Mouse (Mus musculus) intestine, embryonic 15.5 days (tissue): Measurements from ENCODE around the gene Gnao1. TPM values are rescaled to one million over a fixed set of nuclear protein-coding genes. Genes with fewer than 3 reads are reported as not detected.

Experiments used
- ATAC-seq: fragments of 200-750 bp; cut with Nextera tagmentation; 2 replicates; pipeline ENCODE4 v1.8.0; 2017; ENCODE audit warnings: moderate TSS enrichment, moderate library complexity
- H3K27ac ChIP-seq: fragments of 300-500 bp; sonication (generic); 2 replicates; pipeline ENCODE4 v1.5.1; 2015; ENCODE audit warnings: mild to moderate bottlenecking, inconsistent platforms
- H3K27me3 ChIP-seq: fragments of 300-500 bp; sonication (generic); replicated peaks from 2 replicates; pipeline ENCODE4 v1.6.1; 2015; ENCODE audit warnings: inconsistent platforms
- H3K36me3 ChIP-seq: fragments of 300-500 bp; sonication (generic); 2 replicates; pipeline ENCODE4 v1.6.1; 2015; ENCODE audit warnings: inconsistent platforms
- H3K4me1 ChIP-seq: fragments of 300-500 bp; sonication (generic); replicated peaks from 2 replicates; pipeline ENCODE4 v1.6.1; 2015; ENCODE audit warnings: inconsistent platforms
- H3K4me2 ChIP-seq: fragments of 300-500 bp; sonication (generic); replicated peaks from 2 replicates; pipeline ENCODE4 v1.6.1; 2015; ENCODE audit warnings: mild to moderate bottlenecking, inconsistent platforms
- H3K4me3 ChIP-seq: fragments of 300-500 bp; sonication (generic); replicated peaks from 2 replicates; pipeline ENCODE4 v1.5.1; 2015; ENCODE audit warnings: inconsistent platforms
- H3K9ac ChIP-seq: fragments of 300-500 bp; sonication (generic); 2 replicates; pipeline ENCODE4 v1.6.1; 2015; ENCODE audit warnings: inconsistent platforms
- H3K9me3 ChIP-seq: fragments of 300-500 bp; sonication (generic); 2 replicates; pipeline ENCODE4 v1.6.1; 2016; ENCODE audit warnings: inconsistent platforms
- WGBS: fragments of 180-500 bp; shearing (Covaris S2); methylation state at CpG from one replicate; pipeline ENCODE4 v1.1.7; 2015; 5-methylcytosine and 5-hydroxymethylcytosine counted together
- polyA plus RNA-seq: library from polyadenylated mRNA; unstranded; fragments of >200 nt; fragmentation: Nextera tagmentation; extraction: Ambion mirVana; gene quantifications from 2 replicates; pipeline ENCODE4 v1.2.1, GENCODE M21; 2015

Gene Gnao1
- polyA plus RNA-seq, 1 experiment from 2014 or later: 13.8 TPM

DNA sequence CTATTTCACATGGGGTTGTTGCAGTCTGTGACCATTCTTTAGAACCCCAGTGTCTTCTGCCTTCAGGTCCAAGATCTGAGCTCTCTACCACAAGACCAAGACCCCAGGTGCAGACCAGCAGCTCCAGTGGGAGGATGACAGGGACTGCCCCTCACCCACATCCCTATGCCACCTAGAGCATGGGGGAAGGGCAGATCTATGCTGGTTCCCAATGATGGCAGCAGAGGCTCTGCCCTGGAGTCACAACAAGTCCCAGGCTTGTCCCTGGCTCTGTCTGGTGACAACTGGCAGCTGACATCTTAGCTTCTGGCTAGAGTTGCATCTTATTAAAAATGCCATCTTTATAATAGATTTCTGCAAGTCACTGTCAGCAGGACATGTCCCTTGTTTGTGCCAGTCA is 73.5 kb downstream of the Gnao1 start:
- Histone ChIP-seq H3K27me3 (no peaks in the 10 kb centered on the region), H3K4me2 (no peak overlapping the region), H3K36me3 (no peaks in the 10 kb centered on the region), H3K27ac (no peak overlapping the region), H3K9ac (no peak overlapping the region), H3K4me3 (no peak overlapping the region), H3K4me1 (peaks cover 5% of the 10 kb centered on the region; the same call in 1 of the 2 replicates), H3K9me3 (no peaks in the 10 kb centered on the region)
- ATAC-seq: no peak

DNA sequence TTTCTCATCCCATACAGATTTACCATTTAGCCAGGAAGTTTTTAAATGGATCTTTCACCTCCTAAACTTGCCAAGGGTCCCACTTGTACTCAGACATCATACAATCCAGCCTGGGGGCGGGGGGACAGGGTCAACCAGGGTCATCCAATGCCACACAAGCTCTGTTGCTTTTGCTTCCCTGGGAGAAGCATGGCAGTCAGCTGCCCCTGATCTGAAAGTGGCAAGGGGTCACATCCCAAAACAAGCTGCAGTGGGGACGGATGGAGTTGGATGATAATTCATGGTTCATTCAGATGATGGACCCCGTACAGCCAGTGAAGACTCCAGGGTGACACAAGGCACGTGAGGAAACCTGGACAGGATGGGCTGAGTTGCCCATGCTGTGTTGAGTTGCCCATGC is 74.0 kb downstream of the Gnao1 start:
- WGBS: 84% methylated on average over 4 of the region's 4 CpGs
- Histone ChIP-seq H3K27me3 (no peaks in the 10 kb centered on the region), H3K4me1 (peaks cover 10% of the 10 kb centered on the region; the same call in 1 of the 2 replicates)

DNA sequence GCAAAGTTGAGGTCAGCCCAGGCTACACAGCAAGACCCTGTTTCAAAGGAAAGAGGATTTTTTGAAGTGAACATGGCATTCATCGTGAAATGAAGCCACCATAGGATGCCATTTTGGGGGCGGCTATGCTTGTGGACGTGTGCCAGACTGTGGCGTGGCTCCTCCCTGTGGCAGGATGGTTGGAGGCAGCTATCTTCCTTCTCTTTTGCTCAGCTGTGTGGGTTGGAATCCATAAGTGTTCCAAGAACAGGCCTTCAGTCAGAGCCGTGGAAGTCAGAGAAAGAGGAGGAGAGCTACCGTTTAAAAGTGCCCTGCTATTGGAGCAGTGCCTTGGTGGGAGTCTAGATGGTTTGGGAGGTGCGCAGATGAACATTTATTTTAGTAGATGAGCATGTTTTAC is 74.5 kb downstream of the Gnao1 start:
- no peak overlapping the region for H3K27ac ChIP-seq
- no peak overlapping the region for H3K4me2 ChIP-seq
- H3K27me3 ChIP-seq: no peaks in the 10 kb centered on the region
- no peaks in the 10 kb centered on the region for H3K9me3 ChIP-seq
- 90% methylated on average over 7 of the region's 7 CpGs for WGBS
- H3K9ac ChIP-seq: no peak overlapping the region
- H3K4me1 ChIP-seq: peaks cover 15% of the 10 kb centered on the region
- ATAC-seq: no peak
- no peak overlapping the region for H3K4me3 ChIP-seq
- H3K36me3 ChIP-seq: no peaks in the 10 kb centered on the region

More for the DNA sequence above, 74.0 kb downstream of the Gnao1 start:
- H3K27ac ChIP-seq: no peak overlapping the region
- no peaks in the 10 kb centered on the region for H3K9me3 ChIP-seq
- no peaks in the 10 kb centered on the region for H3K36me3 ChIP-seq
- H3K4me3 ChIP-seq: no peak overlapping the region
- no peak overlapping the region for H3K9ac ChIP-seq
- ATAC-seq: no peak
- no peak overlapping the region for H3K4me2 ChIP-seq

DNA sequence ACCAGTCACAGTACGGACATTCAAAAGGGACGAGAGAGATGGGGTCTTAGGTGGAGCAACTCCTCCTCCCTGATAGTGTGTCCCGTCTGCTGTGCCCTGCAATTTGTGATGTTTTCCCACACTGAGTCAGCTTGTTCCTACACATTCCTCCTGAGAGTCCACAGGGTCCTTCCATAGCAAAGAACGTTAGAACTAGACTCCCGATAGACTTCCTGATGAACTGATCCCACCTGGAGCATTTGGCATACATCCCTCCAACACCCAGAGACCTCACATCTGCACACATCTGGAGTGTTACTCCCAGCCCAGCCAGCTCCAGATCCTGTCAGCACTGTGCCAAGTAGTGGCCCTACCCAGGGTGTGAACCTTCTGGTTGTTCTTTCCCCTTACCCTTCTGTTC is 76.4 kb downstream of the Gnao1 start:
- WGBS: 70% methylated on average over 5 of the region's 5 CpGs
- no peak overlapping the region for H3K4me3 ChIP-seq

DNA sequence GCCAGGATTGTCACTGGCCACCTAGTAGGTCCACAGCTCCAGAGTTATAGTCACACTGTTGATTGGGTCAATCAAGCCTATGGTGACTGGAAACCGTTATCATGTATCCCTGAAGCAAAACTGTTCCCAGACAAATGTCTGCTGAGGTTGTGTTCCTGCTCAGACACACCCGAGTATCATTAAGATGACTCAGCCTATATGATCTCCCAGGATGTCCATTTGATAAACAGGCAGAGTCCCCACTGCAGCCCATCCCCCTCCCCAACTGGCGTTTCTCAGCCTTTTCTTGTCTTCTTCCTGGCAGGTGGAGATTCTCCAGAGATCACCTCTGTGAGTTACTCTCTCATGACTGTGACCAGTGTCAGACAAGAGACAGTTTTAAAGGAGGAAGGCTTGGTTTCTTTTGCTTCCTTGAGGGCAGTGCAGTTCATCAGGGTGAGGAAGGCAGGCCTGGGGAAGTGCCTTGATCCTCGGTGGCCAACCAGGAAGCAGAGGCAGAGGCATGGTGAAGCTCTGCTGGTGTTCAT is 78.4 kb downstream of the Gnao1 start:
- Histone ChIP-seq H3K27ac (peak overlapping the region; percentile 62; the same call in 1 of the 2 replicates), H3K9ac (no peak overlapping the region), H3K9me3 (no peaks in the 10 kb centered on the region), H3K4me2 (no peak overlapping the region), H3K4me1 (peaks cover 15% of the 10 kb centered on the region), H3K27me3 (no peaks in the 10 kb centered on the region), H3K36me3 (no peaks in the 10 kb centered on the region), H3K4me3 (no peak overlapping the region)
- 0 out of 2 replicates have a peak, but pooled peaks have one; percentile 34 for ATAC-seq
- WGBS: 24% methylated on average over 4 of the region's 4 CpGs

More for the DNA sequence above, 76.4 kb downstream of the Gnao1 start:
- ATAC-seq: no peak
- H3K27ac ChIP-seq: no peak overlapping the region
- H3K4me1 ChIP-seq: peaks cover 15% of the 10 kb centered on the region
- no peak overlapping the region for H3K9ac ChIP-seq
- no peaks in the 10 kb centered on the region for H3K36me3 ChIP-seq
- no peak overlapping the region for H3K4me2 ChIP-seq
- no peaks in the 10 kb centered on the region for H3K27me3 ChIP-seq
- no peaks in the 10 kb centered on the region for H3K9me3 ChIP-seq

DNA sequence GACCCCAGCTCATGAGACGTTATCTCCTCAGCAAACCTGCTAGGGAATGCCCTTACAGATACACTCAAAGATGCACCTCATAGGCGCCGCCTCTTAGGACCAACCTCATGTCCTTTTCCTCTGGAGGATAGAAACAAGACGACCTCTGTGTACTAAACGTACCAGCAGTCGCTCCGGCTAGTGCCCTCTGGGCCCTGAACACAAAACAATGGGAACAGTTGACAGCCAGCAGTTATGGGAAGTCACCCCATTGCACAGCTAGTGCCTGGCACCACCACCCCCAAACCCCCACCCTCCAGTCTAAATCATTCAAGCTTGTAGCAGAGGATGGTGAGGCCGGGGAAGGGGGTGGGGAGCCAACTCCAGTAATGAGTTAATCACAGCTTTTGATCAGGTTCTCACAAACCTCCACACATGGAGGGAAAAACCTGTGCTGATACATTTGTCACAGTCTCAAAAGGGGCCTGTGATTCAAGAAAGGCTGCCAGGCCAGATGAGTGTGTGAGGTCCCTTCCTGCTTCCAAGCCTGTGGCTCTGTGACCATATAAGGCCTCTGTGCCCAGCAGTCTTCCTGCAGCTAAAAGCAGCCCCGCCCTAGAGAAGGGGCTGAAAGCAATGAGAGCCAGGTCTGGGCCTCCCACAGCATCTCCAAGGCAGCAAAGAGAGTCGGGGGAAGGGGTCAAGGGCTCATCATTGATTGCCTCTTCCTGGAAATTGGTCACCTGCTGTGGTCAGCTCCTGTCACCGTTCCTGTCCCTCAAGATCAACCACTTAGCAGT is 79.1 kb downstream of the Gnao1 start:
- Histone ChIP-seq H3K27ac (peak overlapping the region; percentile 62), H3K27me3 (no peaks in the 10 kb centered on the region), H3K4me1 (peaks cover 15% of the 10 kb centered on the region), H3K4me2 (no peak overlapping the region), H3K36me3 (no peaks in the 10 kb centered on the region), H3K4me3 (no peak overlapping the region), H3K9ac (no peak overlapping the region), H3K9me3 (no peaks in the 10 kb centered on the region)
- ATAC-seq: peak; percentile 83
- WGBS: 51% methylated on average over 11 of the region's 11 CpGs

DNA sequence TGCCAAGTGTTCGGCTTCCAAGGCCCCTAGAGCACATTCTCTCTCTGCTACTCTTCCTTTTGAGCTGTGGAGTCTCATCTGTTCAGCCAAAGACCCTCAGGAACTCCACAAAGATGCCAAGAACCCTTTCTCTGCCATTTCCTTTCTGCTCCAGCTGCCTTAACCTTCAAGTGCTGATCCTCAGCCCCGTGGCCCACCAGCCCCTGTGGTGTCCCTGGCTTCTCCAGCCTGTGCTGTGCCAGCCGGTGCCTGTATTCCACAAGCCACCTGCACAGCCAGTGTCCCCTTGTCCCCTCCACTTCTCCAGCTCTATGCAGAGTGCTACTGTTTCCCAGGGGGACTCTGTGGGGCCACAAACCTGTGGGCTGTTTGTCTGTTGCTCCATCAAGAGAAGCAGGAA is 83.8 kb downstream of the Gnao1 start:
- ATAC-seq: no peak

DNA sequence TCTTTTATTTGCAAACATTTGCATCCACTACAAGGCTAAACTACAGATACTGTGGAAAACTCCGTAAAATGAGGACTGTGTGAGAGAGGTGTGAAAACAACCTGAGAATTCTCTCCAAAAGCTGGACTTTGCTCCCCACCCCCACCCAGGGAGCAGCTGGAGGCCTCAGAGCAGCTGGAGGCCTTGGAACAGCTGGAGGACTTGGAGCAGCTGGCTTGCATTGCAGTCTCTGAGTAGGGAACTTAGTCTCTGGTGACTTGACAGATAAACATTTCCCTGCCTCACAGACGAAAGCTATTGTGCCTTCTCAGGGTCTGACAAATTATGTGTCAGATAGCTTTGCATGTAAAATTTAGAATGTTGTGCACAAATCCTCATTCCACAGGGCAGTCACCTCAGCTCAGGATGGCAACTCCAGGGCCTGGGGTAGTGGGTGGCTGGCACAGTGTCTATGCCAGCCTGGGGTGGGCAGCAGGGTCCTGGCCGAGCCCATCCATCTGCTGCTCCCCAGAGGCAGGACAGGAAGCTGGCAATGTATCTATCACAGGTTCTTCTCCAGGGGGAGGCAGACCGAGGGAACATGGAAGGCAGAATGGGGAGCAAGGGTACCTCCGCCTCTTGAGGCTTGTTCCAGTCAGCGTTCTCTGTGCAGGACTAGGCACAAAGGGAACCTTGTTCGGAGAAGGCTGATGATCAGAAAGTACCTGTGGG is 87.2 kb downstream of the Gnao1 start:
- 0 out of 2 replicates have a peak, but pooled peaks have one; percentile 63 for ATAC-seq
- Histone ChIP-seq H3K36me3 (no peaks in the 10 kb centered on the region), H3K27me3 (no peaks in the 10 kb centered on the region)

More for the DNA sequence above, 83.8 kb downstream of the Gnao1 start:
- H3K27me3 ChIP-seq: no peaks in the 10 kb centered on the region
- no peaks in the 10 kb centered on the region for H3K9me3 ChIP-seq
- no peaks in the 10 kb centered on the region for H3K36me3 ChIP-seq
- 64% methylated on average over 3 of the region's 3 CpGs for WGBS
- H3K4me1 ChIP-seq: peaks cover 14% of the 10 kb centered on the region
- no peak overlapping the region for H3K27ac ChIP-seq
- H3K4me3 ChIP-seq: no peak overlapping the region
- no peak overlapping the region for H3K4me2 ChIP-seq
- H3K9ac ChIP-seq: no peak overlapping the region

DNA sequence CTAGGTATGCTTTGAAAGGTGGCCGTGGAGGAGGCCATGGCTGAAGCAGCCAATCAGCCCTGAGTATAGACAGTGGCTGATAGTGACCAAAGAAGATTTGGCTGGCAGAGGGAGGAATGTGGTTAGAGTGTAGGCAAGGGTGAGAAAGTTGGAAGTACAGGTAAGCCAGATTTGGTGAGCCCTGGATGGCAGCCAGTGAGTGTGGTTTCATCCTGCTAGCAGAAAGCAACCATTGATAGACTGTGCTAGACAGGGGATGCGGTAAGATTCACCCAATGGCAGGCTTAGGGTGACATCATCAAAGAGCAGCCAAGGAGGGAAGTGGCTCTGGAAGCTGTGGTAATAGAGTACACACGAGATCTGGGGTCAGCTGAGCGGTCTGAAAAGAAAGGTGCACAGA is 88.8 kb downstream of the Gnao1 start:
- WGBS: 81% methylated on average over 4 of the region's 4 CpGs
- Histone ChIP-seq H3K4me1 (peaks cover 6% of the 10 kb centered on the region), H3K9ac (no peak overlapping the region; the same call in 1 of the 2 replicates), H3K27ac (0 out of 2 replicates have a peak overlapping the region, but pooled peaks have one; percentile 29), H3K4me2 (no peak overlapping the region), H3K27me3 (no peaks in the 10 kb centered on the region), H3K9me3 (no peaks in the 10 kb centered on the region), H3K36me3 (no peaks in the 10 kb centered on the region), H3K4me3 (no peak overlapping the region)
- ATAC-seq: no peak

More for the DNA sequence above, 87.2 kb downstream of the Gnao1 start:
- 67% methylated on average over 7 of the region's 7 CpGs for WGBS
- H3K9ac ChIP-seq: no peak overlapping the region
- no peak overlapping the region for H3K4me3 ChIP-seq
- no peak overlapping the region for H3K4me2 ChIP-seq
- H3K27ac ChIP-seq: no peak overlapping the region
- no peaks in the 10 kb centered on the region for H3K9me3 ChIP-seq
- peaks cover 6% of the 10 kb centered on the region for H3K4me1 ChIP-seq

DNA sequence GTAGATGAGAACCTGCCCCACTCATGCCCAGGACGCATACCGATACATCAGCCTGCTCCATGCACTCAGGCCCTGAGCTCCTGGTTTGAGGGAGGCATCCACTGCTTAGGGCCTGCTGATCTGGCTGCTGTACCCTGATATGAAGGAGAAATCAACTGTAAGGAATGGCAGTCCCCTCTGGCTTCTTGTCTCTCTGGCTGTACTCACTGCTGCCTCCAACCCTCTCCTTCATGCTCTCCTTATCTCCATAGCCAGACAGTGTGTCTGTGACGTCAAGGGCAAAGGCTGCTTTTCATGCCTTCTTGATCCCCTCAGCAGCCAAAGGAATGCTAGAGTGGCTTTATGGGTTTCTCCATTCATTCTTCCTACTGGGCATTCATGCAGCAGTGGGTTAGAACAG is 92.3 kb downstream of the Gnao1 start:
- WGBS: 79% methylated on average over 3 of the region's 3 CpGs
- no peak overlapping the region for H3K4me3 ChIP-seq
- H3K4me2 ChIP-seq: no peak overlapping the region
- no peaks in the 10 kb centered on the region for H3K27me3 ChIP-seq
- H3K9me3 ChIP-seq: no peaks in the 10 kb centered on the region
- no peaks in the 10 kb centered on the region for H3K36me3 ChIP-seq
- H3K9ac ChIP-seq: no peak overlapping the region
- peaks cover 2% of the 10 kb centered on the region for H3K4me1 ChIP-seq
- ATAC-seq: no peak
- no peak overlapping the region for H3K27ac ChIP-seq

DNA sequence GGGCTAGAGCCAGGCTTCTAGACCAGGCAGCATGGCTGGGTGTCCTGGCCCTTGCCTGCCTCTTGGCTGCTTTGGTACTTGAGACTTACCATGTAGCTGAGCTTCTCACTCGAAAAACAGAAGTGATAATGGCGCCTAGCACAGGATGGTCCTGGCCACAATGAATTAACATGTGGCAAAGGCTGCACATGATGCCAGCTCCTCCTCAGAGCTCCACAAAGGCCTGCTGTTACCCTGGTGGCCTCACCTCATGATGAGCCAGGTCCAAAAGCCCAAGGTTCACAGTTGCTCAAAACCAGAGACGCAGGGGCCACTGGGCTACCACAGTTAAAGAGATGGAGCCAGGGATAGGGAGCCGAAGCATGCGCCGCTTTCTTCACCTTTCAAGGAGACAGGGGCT is 97.2 kb downstream of the Gnao1 start:
- Histone ChIP-seq H3K4me3 (no peak overlapping the region), H3K4me1 (peaks cover 15% of the 10 kb centered on the region), H3K9me3 (no peaks in the 10 kb centered on the region), H3K4me2 (no peak overlapping the region), H3K27ac (no peak overlapping the region), H3K27me3 (no peaks in the 10 kb centered on the region), H3K9ac (no peak overlapping the region), H3K36me3 (no peaks in the 10 kb centered on the region)
- 93% methylated on average over 6 of the region's 6 CpGs for WGBS
- no peak for ATAC-seq

DNA sequence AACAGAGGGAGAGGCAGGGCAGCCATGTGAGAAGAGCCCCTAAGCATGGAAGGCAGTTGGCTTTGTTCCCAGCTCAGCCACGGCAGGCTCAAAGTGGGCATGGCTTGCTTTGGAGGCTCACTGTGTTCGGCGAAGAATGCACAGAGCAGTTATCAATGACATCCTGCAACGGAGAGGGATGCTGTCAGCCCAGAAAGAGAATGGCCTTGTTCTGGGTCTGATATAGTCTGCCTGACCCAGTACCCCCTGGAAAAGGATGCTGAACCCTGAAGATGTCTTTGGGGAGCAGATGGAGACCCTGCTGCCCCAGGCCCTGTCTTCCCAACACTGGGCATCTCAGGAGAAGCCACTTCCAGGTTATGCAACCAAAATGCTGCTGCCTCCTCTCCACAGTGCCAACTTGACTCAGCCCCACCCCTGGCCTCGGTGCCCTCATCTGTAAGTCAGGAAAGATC is 98.2 kb downstream of the Gnao1 start:
- H3K9ac ChIP-seq: no peak overlapping the region
- WGBS: 30% methylated on average over 5 of the region's 5 CpGs
- H3K4me1 ChIP-seq: peaks cover 21% of the 10 kb centered on the region
- no peak for ATAC-seq
- peak overlapping the region; percentile 64 for H3K27ac ChIP-seq
- no peak overlapping the region for H3K4me2 ChIP-seq
- H3K4me3 ChIP-seq: no peak overlapping the region
- H3K27me3 ChIP-seq: no peaks in the 10 kb centered on the region
- no peaks in the 10 kb centered on the region for H3K9me3 ChIP-seq
- no peaks in the 10 kb centered on the region for H3K36me3 ChIP-seq
